Mouse (Mus musculus) erythroblast, embryonic 14.5 days (primary cell): ENCODE results near the gene Nudt5. TPM values are rescaled to one million over a fixed set of nuclear protein-coding genes. Genes with fewer than 3 reads are reported as not detected.

ENCODE experiments used
- H3K27me3 ChIP-seq: 2 replicates; pipeline ENCODE4 v1.6.1; 2012; ENCODE audit warnings: inconsistent platforms; ENCODE audit not compliant: control insufficient read depth
- H3K36me3 ChIP-seq: 2 replicates; pipeline ENCODE4 v1.6.1; 2012; ENCODE audit warnings: mild to moderate bottlenecking, inconsistent platforms; ENCODE audit not compliant: control insufficient read depth
- H3K4me1 ChIP-seq: 2 replicates; pipeline ENCODE4 v1.6.1; 2012; ENCODE audit warnings: inconsistent platforms; ENCODE audit not compliant: control insufficient read depth
- H3K4me3 ChIP-seq: replicated peaks from 2 replicates; pipeline ENCODE3; 2012; ENCODE audit warnings: moderate library complexity, mild to moderate bottlenecking, inconsistent platforms
- H3K9me3 ChIP-seq: 2 replicates; pipeline ENCODE4 v1.6.1; 2012; ENCODE audit warnings: low read length, inconsistent platforms, mixed read lengths; ENCODE audit not compliant: control insufficient read depth
- GATA1 ChIP-seq: IDR thresholded peaks from 2 replicates; pipeline ENCODE4 v1.6.1; 2012; ENCODE audit warnings: low read length, inconsistent platforms, mixed read lengths
- TAL1 ChIP-seq: IDR thresholded peaks from 3 replicates; pipeline ENCODE4 v1.6.1; 2012; ENCODE audit warnings: low read length, inconsistent platforms, mixed read lengths
- polyA plus RNA-seq: library from polyadenylated mRNA; stranded (reverse); fragments of >175 nt; gene quantifications from 2 replicates; pipeline ENCODE4 v1.2.3, GENCODE M21; 2012

Nudt5 gene
- polyA plus RNA-seq, 1 experiment, result 0.63 TPM

- H3K9me3 ChIP-seq, result no peaks in the 10 kb centered on the region
- no peaks in the 10 kb centered on the region for H3K27me3 ChIP-seq
- no peak overlapping the region for H3K4me3 ChIP-seq
- H3K4me1 ChIP-seq, result no peaks in the 10 kb centered on the region
- peaks cover 69% of the 10 kb centered on the region for H3K36me3 ChIP-seq
- no peak for TF ChIP-seq TAL1
- no peak for TF ChIP-seq GATA1
These were observed 33.5 kb upstream of the Nudt5 start for GRCm38 (mm10) chr2:5811235-5811782.

- H3K9me3 ChIP-seq, result no peaks in the 10 kb centered on the region
- TF ChIP-seq TAL1 (no peak), GATA1 (no peak)
- H3K4me1 ChIP-seq, result no peaks in the 10 kb centered on the region
- peaks cover 79% of the 10 kb centered on the region for H3K36me3 ChIP-seq
- no peak overlapping the region for H3K4me3 ChIP-seq
- H3K27me3 ChIP-seq, result no peaks in the 10 kb centered on the region
These were observed 23.6 kb upstream of the Nudt5 start for GRCm38 (mm10) chr2:5821264-5821663.

- H3K36me3 ChIP-seq, result peaks cover 80% of the 10 kb centered on the region
- TF ChIP-seq TAL1, result no peak
- no peak for TF ChIP-seq GATA1
These were observed 22.4 kb upstream of the Nudt5 start for GRCm38 (mm10) chr2:5822449-5822848.

GRCm38 (mm10) chr2:5824213-5824612 lies 20.6 kb upstream of the Nudt5 start:
- H3K36me3 ChIP-seq, result peaks cover 72% of the 10 kb centered on the region
- no peaks in the 10 kb centered on the region for H3K4me1 ChIP-seq
- H3K9me3 ChIP-seq, result no peaks in the 10 kb centered on the region
- TF ChIP-seq TAL1, result no peak
- no peak for TF ChIP-seq GATA1
- no peaks in the 10 kb centered on the region for H3K27me3 ChIP-seq
- no peak overlapping the region for H3K4me3 ChIP-seq

More at GRCm38 (mm10) chr2:5822449-5822848, 22.4 kb upstream of the Nudt5 start:
- Histone ChIP-seq H3K27me3 (no peaks in the 10 kb centered on the region), H3K9me3 (no peaks in the 10 kb centered on the region), H3K4me1 (no peaks in the 10 kb centered on the region), H3K4me3 (no peak overlapping the region)

- H3K27me3 ChIP-seq, result no peaks in the 10 kb centered on the region
- H3K4me3 ChIP-seq, result no peak overlapping the region
- no peak for TF ChIP-seq TAL1
- TF ChIP-seq GATA1, result no peak
- no peaks in the 10 kb centered on the region for H3K9me3 ChIP-seq
- H3K4me1 ChIP-seq, result no peaks in the 10 kb centered on the region
- peaks cover 70% of the 10 kb centered on the region for H3K36me3 ChIP-seq
These were observed 20.1 kb upstream of the Nudt5 start for GRCm38 (mm10) chr2:5824685-5825084.

GRCm38 (mm10) chr2:5825265-5825913 lies 19.4 kb upstream of the Nudt5 start:
- H3K4me3 ChIP-seq, result no peak overlapping the region
- no peaks in the 10 kb centered on the region for H3K4me1 ChIP-seq
- H3K27me3 ChIP-seq, result no peaks in the 10 kb centered on the region
- no peaks in the 10 kb centered on the region for H3K9me3 ChIP-seq
- TF ChIP-seq GATA1 (no peak), TAL1 (no peak)
- peaks cover 68% of the 10 kb centered on the region for H3K36me3 ChIP-seq

GRCm38 (mm10) chr2:5840815-5841214 lies 4.0 kb upstream of the Nudt5 start:
- Histone ChIP-seq H3K9me3 (peaks cover 9% of the 10 kb centered on the region), H3K4me1 (peaks cover 17% of the 10 kb centered on the region), H3K4me3 (no peak overlapping the region), H3K27me3 (no peaks in the 10 kb centered on the region), H3K36me3 (peaks cover 68% of the 10 kb centered on the region)
- TF ChIP-seq GATA1 (no peak), TAL1 (no peak)

GRCm38 (mm10) chr2:5844181-5844872 lies 492 bp upstream of the Nudt5 start:
- Histone ChIP-seq H3K27me3 (no peaks in the 10 kb centered on the region), H3K36me3 (peaks cover 49% of the 10 kb centered on the region), H3K9me3 (peaks cover 4% of the 10 kb centered on the region), H3K4me1 (peaks cover 41% of the 10 kb centered on the region), H3K4me3 (peak overlapping the region; percentile 74)
- TF ChIP-seq TAL1 (no peak), GATA1 (no peak)

- Histone ChIP-seq H3K4me3 (peak overlapping the region; percentile 74), H3K4me1 (peaks cover 49% of the 10 kb centered on the region), H3K9me3 (no peaks in the 10 kb centered on the region), H3K36me3 (peaks cover 48% of the 10 kb centered on the region), H3K27me3 (no peaks in the 10 kb centered on the region)
- TF ChIP-seq GATA1 (no peak), TAL1 (no peak)
These were observed 1.0 kb downstream of the Nudt5 start for GRCm38 (mm10) chr2:5845826-5846225.
